Mouse (Mus musculus) liver, embryonic 14.5 days (tissue): ENCODE results near the gene Tmem59l. TPM values are rescaled to one million over a fixed set of nuclear protein-coding genes. Genes with fewer than 3 reads are reported as not detected.

Experiments used
- ATAC-seq: fragments of 200-750 bp; cut with Nextera tagmentation; 2 replicates; pipeline ENCODE4 v1.8.0; 2017; ENCODE audit warnings: moderate number of reproducible peaks, mild to moderate bottlenecking, moderate library complexity; ENCODE audit not compliant: insufficient read depth
- DNase-seq, 3 experiments: peaks; one replicate each; pipeline ENCODE4 v3.0.0-alpha.2; 2012 to 2013; ENCODE audit warnings: low read depth in 3 of 3, low spot score in 3 of 3
- H3K27ac ChIP-seq: fragments of 300-500 bp; sonication (generic); 2 replicates; pipeline ENCODE4 v1.5.1; 2014; ENCODE audit warnings: moderate library complexity, mild to moderate bottlenecking, control low read depth, inconsistent platforms
- H3K27me3 ChIP-seq: fragments of 300-500 bp; sonication (generic); 2 replicates; pipeline ENCODE4 v1.6.1; 2014; ENCODE audit warnings: mild to moderate bottlenecking, low read length, moderate library complexity; ENCODE audit not compliant: control insufficient read depth, insufficient read depth
- H3K36me3 ChIP-seq: fragments of 300-500 bp; sonication (generic); replicated peaks from 2 replicates; pipeline ENCODE4 v1.6.1; 2014; ENCODE audit warnings: low read depth; ENCODE audit not compliant: control insufficient read depth, insufficient read depth
- H3K4me1 ChIP-seq, 2 experiments: fragments of 200-500 bp in 1 of 2; fragments of 300-500 bp in 1 of 2; sonication (generic) in 1 of 2; replicated peaks; 2 replicates each; pipeline ENCODE4 v1.6.1; 2012 to 2014; ENCODE audit warnings: antibody characterized with exemption in 1 of 2, inconsistent platforms in 1 of 2, low read length in 1 of 2; ENCODE audit not compliant: control insufficient read depth in 2 of 2, insufficient read depth in 2 of 2
- H3K4me2 ChIP-seq: fragments of 300-500 bp; sonication (generic); 2 replicates; pipeline ENCODE4 v1.6.1; 2014; ENCODE audit warnings: low read depth, mild to moderate bottlenecking, control low read depth, moderate library complexity
- H3K4me3 ChIP-seq, 2 experiments: fragments of 200-500 bp in 1 of 2; fragments of 300-500 bp in 1 of 2; sonication (generic) in 1 of 2; 2 replicates each; pipeline ENCODE4 v1.5.1; 2012 to 2014; ENCODE audit warnings: low read depth in 2 of 2, low read length in 2 of 2, mild to moderate bottlenecking in 2 of 2, control low read depth in 1 of 2, inconsistent platforms in 1 of 2, moderate library complexity in 1 of 2; ENCODE audit not compliant: insufficient read depth in 1 of 2
- H3K9ac ChIP-seq: fragments of 300-500 bp; sonication (generic); replicated peaks from 2 replicates; pipeline ENCODE4 v1.6.1; 2014; ENCODE audit warnings: mild to moderate bottlenecking, control low read depth, moderate library complexity
- H3K9me3 ChIP-seq: fragments of 300-500 bp; sonication (generic); 2 replicates; pipeline ENCODE4 v1.6.1; 2016; ENCODE audit warnings: low read length, mixed read lengths; ENCODE audit not compliant: control insufficient read depth
- CTCF ChIP-seq: IDR thresholded peaks from 2 replicates; pipeline ENCODE4 v1.5.1; 2016; ENCODE audit warnings: antibody characterized with exemption, low read depth, control low read depth
- EP300 ChIP-seq: IDR thresholded peaks from 2 replicates; pipeline ENCODE4 v1.6.1; 2016; ENCODE audit warnings: antibody characterized with exemption, low read depth
- WGBS: fragments of 180-500 bp; shearing (Covaris S2); extraction: QIAGEN DNeasy Blood & Tissue Kit; methylation state at CpG from one replicate; pipeline ENCODE4 v1.1.7; 2014; ENCODE audit not compliant: insufficient replicate concordance; 5-methylcytosine and 5-hydroxymethylcytosine counted together
- polyA plus RNA-seq, 2 experiments: library from polyadenylated mRNA; depleted of rRNA in 1 of 2; stranded (reverse) in 1 of 2; unstranded in 1 of 2; fragments of >200 nt; fragmentation: Nextera tagmentation in 1 of 2; extraction: Ambion mirVana in 1 of 2; gene quantifications; 2 replicates each; pipeline versions ENCODE4 v1.2.1 to v1.2.3; 2012 to 2014

The Tmem59l gene
- polyA plus RNA-seq, 2 experiments: 0.03 TPM; not detected in 1

- DNase-seq (no peak), ATAC-seq (no peak)
- no peaks in the 10 kb centered on the region for H3K4me1 ChIP-seq
- no peak overlapping the region for H3K4me3 ChIP-seq
- TF ChIP-seq EP300 (no peak), CTCF (no peak)
- no peaks in the 10 kb centered on the region for H3K9me3 ChIP-seq
- no peak overlapping the region for H3K27ac ChIP-seq
- no peaks in the 10 kb centered on the region for H3K27me3 ChIP-seq
- 80% methylated on average over 16 of the region's 16 CpGs for WGBS
- H3K36me3 ChIP-seq: no peaks in the 10 kb centered on the region
- H3K9ac ChIP-seq: no peak overlapping the region
- no peak overlapping the region for H3K4me2 ChIP-seq
These were observed 25.2 kb downstream of the Tmem59l start for GRCm38 (mm10) chr8:70461765-70462515.

- 82% methylated on average over 9 of the region's 9 CpGs for WGBS
- no peak for ATAC-seq
These were observed 26.6 kb downstream of the Tmem59l start for GRCm38 (mm10) chr8:70460606-70461005.

GRCm38 (mm10) chr8:70460199-70460598 is 27.0 kb downstream of the Tmem59l start:
- no peaks in the 10 kb centered on the region for H3K4me1 ChIP-seq
- WGBS: 79% methylated on average over 5 of the region's 5 CpGs
- ATAC-seq: no peak

More at GRCm38 (mm10) chr8:70460606-70461005, 26.6 kb downstream of the Tmem59l start:
- Histone ChIP-seq H3K27ac (no peak overlapping the region), H3K9me3 (no peaks in the 10 kb centered on the region), H3K27me3 (no peaks in the 10 kb centered on the region), H3K4me2 (no peak overlapping the region), H3K36me3 (no peaks in the 10 kb centered on the region), H3K4me1 (no peaks in the 10 kb centered on the region), H3K4me3 (no peak overlapping the region), H3K9ac (no peak overlapping the region)
- TF ChIP-seq EP300: no peak
- no peak for TF ChIP-seq CTCF
- no peak for DNase-seq

GRCm38 (mm10) chr8:70459636-70460035 is 27.5 kb downstream of the Tmem59l start:
- Histone ChIP-seq H3K4me3 (no peak overlapping the region), H3K9me3 (no peaks in the 10 kb centered on the region), H3K27ac (no peak overlapping the region), H3K4me1 (no peaks in the 10 kb centered on the region), H3K36me3 (no peaks in the 10 kb centered on the region), H3K4me2 (no peak overlapping the region), H3K27me3 (no peaks in the 10 kb centered on the region), H3K9ac (no peak overlapping the region)
- TF ChIP-seq EP300 (no peak), CTCF (peak; percentile 45)
- 87% methylated on average over 2 of the region's 2 CpGs for WGBS
- DNase-seq (no peak), ATAC-seq (no peak)

More at GRCm38 (mm10) chr8:70460199-70460598, 27.0 kb downstream of the Tmem59l start:
- Histone ChIP-seq H3K9ac (no peak overlapping the region), H3K36me3 (no peaks in the 10 kb centered on the region), H3K27me3 (no peaks in the 10 kb centered on the region), H3K4me2 (no peak overlapping the region), H3K9me3 (no peaks in the 10 kb centered on the region), H3K27ac (no peak overlapping the region), H3K4me3 (no peak overlapping the region)
- DNase-seq: no peak
- no peak for TF ChIP-seq CTCF
- no peak for TF ChIP-seq EP300

GRCm38 (mm10) chr8:70458462-70458861 is 28.7 kb downstream of the Tmem59l start:
- no peak overlapping the region for H3K27ac ChIP-seq

More at GRCm38 (mm10) chr8:70458462-70458861, 28.7 kb downstream of the Tmem59l start:
- Histone ChIP-seq H3K4me1 (no peaks in the 10 kb centered on the region), H3K9me3 (no peaks in the 10 kb centered on the region), H3K4me2 (no peak overlapping the region), H3K36me3 (no peaks in the 10 kb centered on the region), H3K9ac (no peak overlapping the region), H3K27me3 (no peaks in the 10 kb centered on the region), H3K4me3 (no peak overlapping the region)
- DNase-seq (no peak), ATAC-seq (no peak)
- TF ChIP-seq EP300 (no peak), CTCF (no peak)
- WGBS: 68% methylated on average over 3 of the region's 3 CpGs
